Mouse (Mus musculus): Measurements from ENCODE around the gene Camta1.

DNA sequence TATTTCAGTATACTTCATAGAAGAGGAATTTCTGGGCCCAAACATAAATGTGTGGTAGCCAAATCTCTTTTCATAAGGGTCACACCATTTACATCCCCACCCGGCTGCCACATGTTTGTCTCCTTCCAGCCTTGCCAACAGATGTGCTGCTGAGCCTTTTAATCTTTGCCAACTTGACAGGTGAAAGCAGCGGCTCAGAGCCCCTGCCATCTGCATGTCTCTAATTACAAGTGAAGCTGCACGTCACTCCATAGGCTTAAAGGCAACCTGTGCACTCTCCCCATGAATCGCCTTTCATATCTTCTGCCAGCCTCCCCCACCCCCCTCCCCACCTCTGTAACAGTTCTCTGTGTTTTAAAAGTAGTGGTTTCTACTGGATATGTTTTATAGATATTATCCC is 351.3 kb downstream of the Camta1 start:
- TF ChIP-seq POLR2A (IDR thresholded peaks at IDR 0.05; ENCODE audit: low read depth, low read length) (no peak), CTCF (conservative IDR thresholded peaks at IDR 0.05; ENCODE audit: insufficient read depth, insufficient read length, low read depth, low read length) (no peak)
